19 mouse cellular contexts compared by ENCODE assay signal in the genomic region with DNA sequence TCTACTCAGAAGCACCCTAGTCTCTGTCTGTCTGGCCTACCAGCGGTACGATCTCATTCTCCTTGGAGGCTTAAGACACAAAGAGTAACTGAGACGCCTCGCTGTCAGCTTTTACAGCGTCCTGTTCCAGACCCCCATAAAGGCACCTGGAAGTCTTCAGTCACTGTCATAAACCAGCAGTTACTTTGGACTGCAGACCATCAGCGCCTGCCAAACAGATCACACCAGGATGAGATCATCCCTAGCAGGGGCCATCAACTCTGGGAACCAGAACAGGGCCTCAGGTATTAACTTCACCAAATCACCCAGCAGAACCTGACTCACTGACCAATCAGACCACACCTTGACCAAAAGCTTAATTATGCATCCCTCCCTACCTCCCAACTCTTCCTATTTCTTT. TPM values are rescaled to one million over a fixed set of nuclear protein-coding genes. Genes with fewer than 3 reads are reported as not detected.
DNase-seq lines count a peak whose midpoint lies in the region; ATAC-seq and TF ChIP-seq lines count a peak whose summit lies in the region.
"Had no signal": no experiment of that assay in that cellular context is flagged by ENCODE, and none has a peak within 500 bp of the region (broad histone marks: within the 10 kb centered on the region; RNA-seq: fewer than 3 reads in every experiment).

No protein-coding gene starts in this region.

- peak overlapping the region; percentile 30 for H3K4me3 ChIP-seq in gastrocnemius, adult 2 months
- H3K4me3 ChIP-seq in liver, adult 2 months (ENCODE audit: insufficient read depth, low read depth, low read length), result no peak overlapping the region
- H3K4me3 ChIP-seq in liver, embryonic 11.5 days (ENCODE audit: low read depth, low read length), result no peak overlapping the region
- H3K4me3 ChIP-seq in intestine, embryonic 15.5 days (replicated peaks), result no peak overlapping the region
- no peak overlapping the region for H3K4me3 ChIP-seq in hindbrain, embryonic 12.5 days
- H3K4me3 ChIP-seq: embryonic facial prominence, embryonic 15.5 days; forebrain, embryonic 10.5 days had no signal

- H3K27ac ChIP-seq in gastrocnemius, adult 2 months, result peak overlapping the region; percentile 86
- H3K27ac ChIP-seq in liver, adult 2 months (replicated peaks; ENCODE audit: insufficient read depth, low read depth, low read length), result peak overlapping the region; percentile 50
- no peak overlapping the region for H3K27ac ChIP-seq in liver, embryonic 11.5 days (ENCODE audit: low read depth, low read length)
- H3K27ac ChIP-seq in intestine, embryonic 15.5 days, result 0 out of 2 replicates have a peak overlapping the region, but pooled peaks have one; percentile 24
- no peak overlapping the region for H3K27ac ChIP-seq in hindbrain, embryonic 12.5 days
- H3K27ac ChIP-seq: embryonic facial prominence, embryonic 15.5 days; forebrain, embryonic 10.5 days had no signal

- no peaks in the 10 kb centered on the region for H3K27me3 ChIP-seq in liver, adult 2 months (ENCODE audit: control insufficient read depth, insufficient read depth, low read length)
- no peaks in the 10 kb centered on the region for H3K27me3 ChIP-seq in liver, embryonic 11.5 days (replicated peaks; ENCODE audit: control insufficient read depth, insufficient read depth, low read length)
- H3K27me3 ChIP-seq in intestine, embryonic 15.5 days (replicated peaks), result no peaks in the 10 kb centered on the region
- H3K27me3 ChIP-seq in hindbrain, embryonic 12.5 days, result no peaks in the 10 kb centered on the region
- H3K27me3 ChIP-seq: embryonic facial prominence, embryonic 15.5 days had no signal

- peak; percentile 74 for DNase-seq in gastrocnemius, adult 2 months
- DNase-seq in gastrocnemius, postnatal 14 days, result no peak
- DNase-seq in liver, adult 2 months (ENCODE audit: extremely low read depth, low read depth, low spot score), result peak; percentile 77
- no peak for DNase-seq in liver, embryonic 11.5 days (ENCODE audit: low spot score)
- DNase-seq in mesoderm, embryonic 11.5 days (ENCODE audit: low read depth, low spot score), result peak; percentile 49
- DNase-seq in layer of hippocampus, adult 18-20 months (ENCODE audit: low spot score in 2 of 2), result no peak
- DNase-seq: adrenal gland, postnatal 25 days; B cell, adult 2 months; cerebellum, adult 2 months; kidney, adult 11 months; layer of hippocampus, postnatal 36 days had no signal

- ATAC-seq in liver, embryonic 11.5 days (replicated peaks; ENCODE audit: low FRiP score), result no peak
- ATAC-seq in intestine, embryonic 15.5 days, result peak; percentile 63
- no peak for ATAC-seq in hindbrain, embryonic 12.5 days (ENCODE audit: low FRiP score)
- ATAC-seq: lung, postnatal 0 days; midbrain, embryonic 16.5 days had no signal

- H3K36me3 ChIP-seq in liver, adult 2 months (ENCODE audit: control insufficient read depth, insufficient read depth, low read length), result peaks cover 17% of the 10 kb centered on the region
- peaks cover 6% of the 10 kb centered on the region; the same call in 1 of the 2 replicates for H3K36me3 ChIP-seq in liver, embryonic 11.5 days (ENCODE audit: control insufficient read depth, insufficient read depth, low read length)
- peaks cover 17% of the 10 kb centered on the region for H3K36me3 ChIP-seq in intestine, embryonic 15.5 days
- H3K36me3 ChIP-seq in hindbrain, embryonic 12.5 days, result peaks cover 21% of the 10 kb centered on the region

- H3K4me1 ChIP-seq in liver, adult 2 months (ENCODE audit: control insufficient read depth, insufficient read depth, low read length), result peaks cover 16% of the 10 kb centered on the region
- H3K4me1 ChIP-seq in liver, embryonic 11.5 days (replicated peaks; ENCODE audit: control insufficient read depth, insufficient read depth, low read length), result peaks cover 2% of the 10 kb centered on the region; the same call in 1 of the 2 replicates
- H3K4me1 ChIP-seq in intestine, embryonic 15.5 days (replicated peaks), result peaks cover 16% of the 10 kb centered on the region
- H3K4me1 ChIP-seq in hindbrain, embryonic 12.5 days, result no peaks in the 10 kb centered on the region

- H3K9me3 ChIP-seq in liver, embryonic 11.5 days (ENCODE audit: control insufficient read depth, low read length), result no peaks in the 10 kb centered on the region
- H3K9me3 ChIP-seq in intestine, embryonic 15.5 days, result no peaks in the 10 kb centered on the region
- no peaks in the 10 kb centered on the region for H3K9me3 ChIP-seq in hindbrain, embryonic 12.5 days (replicated peaks)
- H3K9me3 ChIP-seq: embryonic facial prominence, embryonic 15.5 days; forebrain, embryonic 10.5 days had no signal

- 0 out of 2 replicates have a peak overlapping the region, but pooled peaks have one; percentile 1 for H3K9ac ChIP-seq in liver, adult 2 months (ENCODE audit: low read depth, low read length)
- H3K9ac ChIP-seq in liver, embryonic 11.5 days (ENCODE audit: low read depth, low read length), result no peak overlapping the region
- H3K9ac ChIP-seq in intestine, embryonic 15.5 days, result no peak overlapping the region
- H3K9ac ChIP-seq in hindbrain, embryonic 12.5 days, result no peak overlapping the region
- H3K9ac ChIP-seq: embryonic facial prominence, embryonic 15.5 days had no signal

- TF ChIP-seq CTCF in gastrocnemius, adult 2 months (IDR thresholded peaks at IDR 0.05), result no peak
- TF ChIP-seq CTCF in liver, adult 2 months (IDR thresholded peaks at IDR 0.05; ENCODE audit: low read depth, low read length), result no peak

- intact Hi-C loops in gastrocnemius, adult 2 months (cut with DNase I), result loop anchor here (5.0 kb wide), 1 partner anchor 73 kb away; no protein-coding TSS in a partner anchor
- intact Hi-C loops in gastrocnemius, postnatal 14 days (cut with DNase I; ENCODE audit: low total_unique reads), result loop anchor here (10.0 kb wide), 1 partner anchor 80 kb away; no protein-coding TSS in a partner anchor

- no peak for TF ChIP-seq POLR2A in liver, adult 2 months (IDR thresholded peaks at IDR 0.05; ENCODE audit: extremely low read depth, insufficient read depth, low read length)

- H3K79me2 ChIP-seq in liver, adult 2 months (ENCODE audit: control insufficient read depth, insufficient read depth, low read length), result peaks cover 3% of the 10 kb centered on the region; the same call in 1 of the 2 replicates

- 36% methylated on average over 6 of the region's 6 CpGs for WGBS in liver, adult 2 months
- 57% methylated on average over 6 of the region's 6 CpGs for WGBS in liver, embryonic 11.5 days
- WGBS in intestine, embryonic 15.5 days, result 21% methylated on average over 6 of the region's 6 CpGs
- 71% methylated on average over 6 of the region's 6 CpGs for WGBS in hindbrain, embryonic 12.5 days

- no peak overlapping the region for H3K4me2 ChIP-seq in liver, embryonic 11.5 days
- H3K4me2 ChIP-seq in intestine, embryonic 15.5 days (replicated peaks), result no peak overlapping the region
- no peak overlapping the region for H3K4me2 ChIP-seq in hindbrain, embryonic 12.5 days (replicated peaks)
- H3K4me2 ChIP-seq: embryonic facial prominence, embryonic 15.5 days had no signal

RNA-seq across cellular contexts. Expression of a gene that starts 37.3 kb away (rescaled TPM):
- total RNA-seq in gastrocnemius, adult 2 months (2021), result 10 to 100 TPM in 1 of 2 experiments, 1 to 10 TPM in 1; 9.2 to 13.0 TPM
- total RNA-seq in gastrocnemius, postnatal 14 days (2021), result 1 to 10 TPM; 6.4 to 8.8 TPM
- 0.40 and 0.46 TPM in 2 replicates for total RNA-seq in liver, adult 2 months (2014; rRNA removed)
- 0.80 and 1.4 TPM in 2 replicates for polyA plus RNA-seq in liver, adult 2 months (2012; rRNA removed)
- polyA plus RNA-seq in liver, embryonic 11.5 days (2014; fragmentation: Nextera tagmentation; extraction: Ambion mirVana), result 1.8 and 1.9 TPM in 2 replicates
- polyA plus RNA-seq in intestine, embryonic 15.5 days (2015; fragmentation: Nextera tagmentation; extraction: Ambion mirVana), result 2.8 and 4.0 TPM in 2 replicates
- 1 to 10 TPM; 5.6 to 7.2 TPM for total RNA-seq in layer of hippocampus, adult 18-20 months (2021)
- 3.7 and 5.0 TPM in 2 replicates for polyA plus RNA-seq in hindbrain, embryonic 12.5 days (2016; fragmentation: Nextera tagmentation; extraction: Ambion mirVana)
- total RNA-seq: granulocyte monocyte progenitor cell, adult 5-6 weeks; megakaryocyte, adult 5-6 weeks had no signal

RNA-seq across cellular contexts. Expression of a gene that starts 43.0 kb away (rescaled TPM):
- total RNA-seq in gastrocnemius, adult 2 months (2021), result 100 to 1,000 TPM; 169 to 187 TPM
- 100 to 1,000 TPM; 200 to 210 TPM for total RNA-seq in gastrocnemius, postnatal 14 days (2021)
- total RNA-seq in liver, adult 2 months (2014; rRNA removed), result 124 and 131 TPM in 2 replicates
- 35.8 and 36.9 TPM in 2 replicates for polyA plus RNA-seq in liver, adult 2 months (2012; rRNA removed)
- polyA plus RNA-seq in liver, embryonic 11.5 days (2014; fragmentation: Nextera tagmentation; extraction: Ambion mirVana), result 459 and 500 TPM in 2 replicates
- 653 and 697 TPM in 2 replicates for polyA plus RNA-seq in intestine, embryonic 15.5 days (2015; fragmentation: Nextera tagmentation; extraction: Ambion mirVana)
- 100 to 1,000 TPM; 285 to 289 TPM for total RNA-seq in layer of hippocampus, adult 18-20 months (2021)
- polyA plus RNA-seq in hindbrain, embryonic 12.5 days (2016; fragmentation: Nextera tagmentation; extraction: Ambion mirVana), result 666 and 694 TPM in 2 replicates

Comparison
In these comparisons a context has a peak if more than half of its experiments do, and no peak if none do; other contexts are left out.
1. DNase-seq: peak in gastrocnemius, adult 2 months (single experiment), liver, adult 2 months (single experiment) and mesoderm, embryonic 11.5 days (single experiment); none in gastrocnemius, postnatal 14 days (single experiment), liver, embryonic 11.5 days (single experiment) and layer of hippocampus, adult 18-20 months (0 of 2).
2. H3K27ac ChIP-seq: peak in gastrocnemius, adult 2 months (single experiment), liver, adult 2 months (single experiment) and intestine, embryonic 15.5 days (single experiment); none in liver, embryonic 11.5 days (single experiment) and hindbrain, embryonic 12.5 days (single experiment).